9 mouse cellular contexts compared by ENCODE assay signal in the genomic region with DNA sequence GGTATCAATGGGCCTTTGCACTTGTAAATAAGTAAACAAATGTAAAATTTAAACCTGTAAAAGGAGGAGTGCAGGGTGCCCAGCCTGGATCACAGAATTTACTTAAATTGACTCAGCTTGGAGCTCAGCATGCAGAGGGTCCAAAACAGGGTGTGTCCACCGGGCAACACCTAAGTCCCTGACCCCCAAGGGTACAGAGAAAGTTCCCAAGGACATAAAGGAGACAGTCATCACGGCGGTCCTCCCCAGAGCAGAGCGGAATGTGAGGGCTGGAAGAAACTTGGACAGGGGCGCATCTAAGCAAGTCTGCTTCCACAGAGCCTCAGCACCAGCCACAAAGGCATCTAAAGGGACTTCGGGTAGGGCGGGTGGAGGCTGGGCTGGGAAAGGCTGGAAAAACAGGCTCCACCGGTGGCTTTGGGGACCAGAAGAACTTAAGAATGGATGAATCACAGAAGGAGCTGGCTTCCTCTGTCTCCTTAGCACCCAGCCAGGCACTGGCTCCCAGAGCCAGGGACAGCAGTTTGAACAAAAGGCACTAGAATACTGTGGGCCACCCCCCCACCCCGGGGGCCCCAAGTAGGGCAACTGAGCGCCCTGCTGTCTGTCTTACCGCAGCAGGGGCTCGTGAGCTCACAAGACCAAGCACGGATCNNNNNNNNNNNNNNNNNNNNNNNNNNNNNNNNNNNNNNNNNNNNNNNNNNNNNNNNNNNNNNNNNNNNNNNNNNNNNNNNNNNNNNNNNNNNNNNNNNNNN. TPM values are rescaled to one million over a fixed set of nuclear protein-coding genes. Genes with fewer than 3 reads are reported as not detected.
DNase-seq lines count a peak whose midpoint lies in the region; ATAC-seq and TF ChIP-seq lines count a peak whose summit lies in the region.
"Had no signal": no experiment of that assay in that cellular context is flagged by ENCODE, and none has a peak within 500 bp of the region (broad histone marks: within the 10 kb centered on the region; RNA-seq: fewer than 3 reads in every experiment).

No protein-coding gene starts in this region.

- H3K27ac ChIP-seq in kidney, adult 2 months (ENCODE audit: insufficient read depth, low read depth, low read length) = peak overlapping the region; percentile 61
- H3K27ac ChIP-seq in embryonic facial prominence, embryonic 12.5 days = peak overlapping the region; percentile 50; the same call in 1 of the 2 replicates
- 0 out of 2 replicates have a peak overlapping the region, but pooled peaks have one; percentile 14 for H3K27ac ChIP-seq in lung, postnatal 0 days (ENCODE audit: low read length)
- H3K27ac ChIP-seq: liver, embryonic 15.5 days had no signal

- H3K9ac ChIP-seq in embryonic facial prominence, embryonic 12.5 days = no peak overlapping the region
- H3K9ac ChIP-seq in lung, postnatal 0 days (replicated peaks; ENCODE audit: low read depth) = no peak overlapping the region
- H3K9ac ChIP-seq: liver, embryonic 15.5 days had no signal

- H3K4me1 ChIP-seq in kidney, adult 2 months (ENCODE audit: control insufficient read depth, insufficient read depth, low read length) = peaks cover 78% of the 10 kb centered on the region
- H3K4me1 ChIP-seq in embryonic facial prominence, embryonic 12.5 days = peaks cover 40% of the 10 kb centered on the region
- peaks cover 11% of the 10 kb centered on the region; the same call in 1 of the 2 replicates for H3K4me1 ChIP-seq in lung, postnatal 0 days (ENCODE audit: insufficient read depth, low read depth, low read length)

- ATAC-seq in embryonic facial prominence, embryonic 12.5 days (ENCODE audit: insufficient number of reproducible peaks, insufficient read depth, low FRiP score, low TSS enrichment) = no peak
- peak; percentile 42 for ATAC-seq in lung, postnatal 0 days
- ATAC-seq: Patski had no signal

- H3K9me3 ChIP-seq in embryonic facial prominence, embryonic 12.5 days = no peaks in the 10 kb centered on the region
- H3K9me3 ChIP-seq in lung, postnatal 0 days (ENCODE audit: low read length) = no peaks in the 10 kb centered on the region
- H3K9me3 ChIP-seq: liver, embryonic 15.5 days had no signal

- peak; percentile 55 for DNase-seq in kidney, adult 2 months
- no peak for DNase-seq in kidney, adult 8-10 months
- peak; percentile 39 for DNase-seq in Muller cell, postnatal 12 days (ENCODE audit: inconsistent ontology term)
- DNase-seq in lung, postnatal 0 days (ENCODE audit: low spot score) = peak; percentile 47
- DNase-seq in spleen, adult 18-20 months = no peak
- no peak for DNase-seq in frontal cortex, postnatal 25 days (ENCODE audit: low spot score in 2 of 2)

- H3K4me3 ChIP-seq in kidney, adult 2 months (ENCODE audit: insufficient read depth, low read depth, low read length) = no peak overlapping the region
- no peak overlapping the region for H3K4me3 ChIP-seq in embryonic facial prominence, embryonic 12.5 days
- no peak overlapping the region for H3K4me3 ChIP-seq in lung, postnatal 0 days (ENCODE audit: low read depth, low read length)
- H3K4me3 ChIP-seq: liver, embryonic 15.5 days had no signal

- 29% methylated on average over 13 of the region's 13 CpGs for WGBS in kidney, adult 2 months
- WGBS in embryonic facial prominence, embryonic 12.5 days = 33% methylated on average over 13 of the region's 13 CpGs
- WGBS in lung, postnatal 0 days = 35% methylated on average over 13 of the region's 13 CpGs

- TF ChIP-seq CTCF in kidney, adult 2 months (conservative IDR thresholded peaks at IDR 0.05; ENCODE audit: insufficient read depth, insufficient read length, low read depth, low read length) = no peak
- no peak for TF ChIP-seq CTCF in lung, postnatal 0 days (IDR thresholded peaks at IDR 0.05)

- TF ChIP-seq POLR2A in kidney, adult 2 months (IDR thresholded peaks at IDR 0.05; ENCODE audit: low read depth, low read length) = no peak

- no peaks in the 10 kb centered on the region for H3K27me3 ChIP-seq in kidney, adult 2 months (replicated peaks; ENCODE audit: control insufficient read depth, insufficient read depth, low read length)
- no peaks in the 10 kb centered on the region for H3K27me3 ChIP-seq in embryonic facial prominence, embryonic 12.5 days
- H3K27me3 ChIP-seq in lung, postnatal 0 days (replicated peaks; ENCODE audit: insufficient read depth, low read length) = no peaks in the 10 kb centered on the region
- H3K27me3 ChIP-seq: liver, embryonic 15.5 days; Patski had no signal

- H3K36me3 ChIP-seq in kidney, adult 2 months (ENCODE audit: control insufficient read depth, insufficient read depth, low read length) = no peaks in the 10 kb centered on the region
- no peaks in the 10 kb centered on the region for H3K36me3 ChIP-seq in embryonic facial prominence, embryonic 12.5 days
- H3K36me3 ChIP-seq in lung, postnatal 0 days (ENCODE audit: insufficient read depth, low read length) = no peaks in the 10 kb centered on the region
- H3K36me3 ChIP-seq: liver, embryonic 15.5 days had no signal

- no peak for TF ChIP-seq EP300 in lung, postnatal 0 days (IDR thresholded peaks at IDR 0.05)

- 0 out of 2 replicates have a peak overlapping the region, but pooled peaks have one; percentile 5 for H3K4me2 ChIP-seq in embryonic facial prominence, embryonic 12.5 days (replicated peaks)
- no peak overlapping the region for H3K4me2 ChIP-seq in lung, postnatal 0 days (replicated peaks; ENCODE audit: low read depth, low read length)
- H3K4me2 ChIP-seq: liver, embryonic 15.5 days had no signal

RNA-seq across cellular contexts. Expression of a gene that starts 10.2 kb away (rescaled TPM):
- polyA plus RNA-seq in kidney, adult 2 months (2012; rRNA removed) = 76.1 and 80.8 TPM in 2 replicates
- polyA plus RNA-seq in embryonic facial prominence, embryonic 12.5 days (2016; fragmentation: Nextera tagmentation; extraction: Ambion mirVana) = 23.1 and 24.2 TPM in 2 replicates
- polyA plus RNA-seq in lung, postnatal 0 days (2015; fragmentation: Nextera tagmentation; extraction: Ambion mirVana) = 6.0 and 8.6 TPM in 2 replicates

Comparison
In these comparisons a context has a peak if more than half of its experiments do, and no peak if none do; other contexts are left out.
1. DNase-seq: peak in kidney, adult 2 months (single experiment), Muller cell, postnatal 12 days (single experiment) and lung, postnatal 0 days (single experiment); none in kidney, adult 8-10 months (0 of 2), spleen, adult 18-20 months (0 of 2) and frontal cortex, postnatal 25 days (0 of 2).
2. Peak in every context shown above with its lines, with median percentiles within 50 percentile points of each other: H3K27ac ChIP-seq.